In the genomic region with DNA sequence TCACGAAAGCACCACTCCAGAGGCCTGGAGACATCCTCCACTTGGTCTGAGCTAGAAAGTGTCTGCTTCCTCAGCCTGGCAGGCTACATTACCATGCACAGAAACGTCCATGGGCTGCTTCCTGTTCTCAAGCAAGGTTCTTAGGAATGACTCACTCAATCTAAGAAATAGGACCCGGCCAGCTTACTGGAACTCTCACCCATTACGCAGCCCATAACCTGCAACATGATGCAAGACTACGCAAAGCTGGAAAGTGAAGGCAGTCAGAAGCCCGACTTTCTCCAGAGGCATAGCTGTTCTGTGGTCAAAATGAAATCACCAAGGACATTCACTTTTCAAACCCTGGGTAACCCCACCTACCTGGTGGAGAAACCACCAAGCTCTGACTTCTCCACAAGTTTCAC, we compare ENCODE assay signal across 8 mouse cellular contexts. TPM values are rescaled to one million over a fixed set of nuclear protein-coding genes. Genes with fewer than 3 reads are reported as not detected.
A peak's percentile ranks its signal among the peaks of the same experiment; 100 is the strongest.
DNase-seq lines count a peak whose midpoint lies in the region; ATAC-seq and TF ChIP-seq lines count a peak whose summit lies in the region.

No protein-coding gene starts in this region.

- H3K4me2 ChIP-seq in heart, embryonic 14.5 days (ENCODE audit: low read length), result no peak overlapping the region
- no peak overlapping the region for H3K4me2 ChIP-seq in midbrain, embryonic 15.5 days

- H3K36me3 ChIP-seq in heart, embryonic 14.5 days (ENCODE audit: control insufficient read depth, insufficient read depth, low read length), result no peaks in the 10 kb centered on the region
- H3K36me3 ChIP-seq in midbrain, embryonic 15.5 days (replicated peaks), result no peaks in the 10 kb centered on the region

- H3K9ac ChIP-seq in heart, embryonic 14.5 days (ENCODE audit: low read length), result no peak overlapping the region
- no peak overlapping the region for H3K9ac ChIP-seq in midbrain, embryonic 15.5 days

- TF ChIP-seq POLR2A in embryonic fibroblast, embryonic 13.5 days (IDR thresholded peaks at IDR 0.05; ENCODE audit: low read depth, low read length), result no peak

- H3K27me3 ChIP-seq in heart, embryonic 14.5 days (ENCODE audit: control insufficient read depth, insufficient read depth, low read length), result no peaks in the 10 kb centered on the region
- no peaks in the 10 kb centered on the region for H3K27me3 ChIP-seq in midbrain, embryonic 15.5 days (replicated peaks)

- no peak for ATAC-seq in heart, embryonic 14.5 days (ENCODE audit: insufficient number of reproducible peaks, insufficient read depth, low FRiP score, low read depth)
- peak; percentile 19 for ATAC-seq in CD4-positive, CD25-positive, alpha-beta regulatory T cell, adult 4 months
- ATAC-seq in midbrain, embryonic 15.5 days (replicated peaks), result no peak

- intact Hi-C loops in heart, postnatal 36 days (cut with DNase I), result loop anchor here (1.0 kb wide), 1 partner anchor 18 kb away; no protein-coding TSS in a partner anchor

- H3K9me3 ChIP-seq in heart, embryonic 14.5 days (ENCODE audit: control insufficient read depth, low read length), result no peaks in the 10 kb centered on the region
- no peaks in the 10 kb centered on the region for H3K9me3 ChIP-seq in midbrain, embryonic 15.5 days

- 65% methylated on average over 6 of the region's 6 CpGs for WGBS in heart, embryonic 14.5 days
- 84% methylated on average over 6 of the region's 6 CpGs for WGBS in midbrain, embryonic 15.5 days

- H3K27ac ChIP-seq in heart, embryonic 14.5 days (replicated peaks in 1 of 2; ENCODE audit: control insufficient read depth in 1 of 2, insufficient read depth in 1 of 2, low read depth in 2 of 2, low read length in 2 of 2), result peak overlapping the region; percentile 1 to 55; a peak in 2 of 4 replicates
- H3K27ac ChIP-seq in embryonic fibroblast, embryonic 13.5 days (ENCODE audit: insufficient read depth, low read length), result peak overlapping the region; percentile 97
- H3K27ac ChIP-seq in midbrain, embryonic 15.5 days, result no peak overlapping the region

- no peak overlapping the region for H3K4me3 ChIP-seq in heart, embryonic 14.5 days (ENCODE audit: control insufficient read depth in 1 of 2, insufficient read depth in 1 of 2, low read depth in 1 of 2, low read length in 2 of 2)
- H3K4me3 ChIP-seq in embryonic fibroblast, embryonic 13.5 days (ENCODE audit: insufficient read depth, low read length), result no peak overlapping the region
- H3K4me3 ChIP-seq in midbrain, embryonic 15.5 days, result no peak overlapping the region

- peaks cover 33 to 85% of the 10 kb centered on the region in 2 experiments for H3K4me1 ChIP-seq in heart, embryonic 14.5 days (ENCODE audit: control insufficient read depth in 2 of 2, insufficient read depth in 2 of 2, low read length in 2 of 2)
- H3K4me1 ChIP-seq in embryonic fibroblast, embryonic 13.5 days (ENCODE audit: control insufficient read depth, insufficient read depth, low read length), result peaks cover 26% of the 10 kb centered on the region
- no peaks in the 10 kb centered on the region for H3K4me1 ChIP-seq in midbrain, embryonic 15.5 days

- no peak for TF ChIP-seq CTCF in embryonic fibroblast, embryonic 13.5 days (IDR thresholded peaks at IDR 0.05; ENCODE audit: borderline replicate concordance, insufficient read depth, low read length)

- no peak for DNase-seq in heart, postnatal 36 days
- peak; percentile 44 to 55 for DNase-seq in lung, postnatal 4 days
- no peak for DNase-seq in frontal cortex, postnatal 36 days (ENCODE audit: low spot score in 2 of 2)
- DNase-seq in left cerebral cortex, adult 11 months (ENCODE audit: low spot score), result no peak

RNA-seq across cellular contexts. Expression of a gene that starts 19.0 kb away (rescaled TPM):
- 52.5 and 55.3 TPM in 2 replicates for polyA plus RNA-seq in heart, embryonic 14.5 days (2014; fragmentation: Nextera tagmentation; extraction: Ambion mirVana)
- total RNA-seq in heart, postnatal 36 days (2021), result 10 to 100 TPM; 66.7 to 70.2 TPM
- 10 to 100 TPM; 41.7 to 45.5 TPM for polyA plus RNA-seq in CD4-positive, CD25-positive, alpha-beta regulatory T cell, adult 4 months (2017; shearing (Covaris generic))
- polyA plus RNA-seq in embryonic fibroblast, embryonic 13.5 days (2011; ENCODE audit: insufficient read length, low read depth, missing spikeins), result 130 and 137 TPM in 2 replicates
- polyA plus RNA-seq in midbrain, embryonic 15.5 days (2015; fragmentation: Nextera tagmentation; extraction: Ambion mirVana), result 11.5 and 12.3 TPM in 2 replicates

RNA-seq across cellular contexts. Expression of a gene that starts 26.4 kb away (rescaled TPM):
- 121 and 134 TPM in 2 replicates for polyA plus RNA-seq in heart, embryonic 14.5 days (2014; fragmentation: Nextera tagmentation; extraction: Ambion mirVana)
- total RNA-seq in heart, postnatal 36 days (2021), result 100 to 1,000 TPM; 137 to 165 TPM
- 100 to 1,000 TPM; 113 to 198 TPM for polyA plus RNA-seq in CD4-positive, CD25-positive, alpha-beta regulatory T cell, adult 4 months (2017; shearing (Covaris generic))
- polyA plus RNA-seq in embryonic fibroblast, embryonic 13.5 days (2011; ENCODE audit: insufficient read length, low read depth, missing spikeins), result 192 and 279 TPM in 2 replicates
- 179 and 194 TPM in 2 replicates for polyA plus RNA-seq in midbrain, embryonic 15.5 days (2015; fragmentation: Nextera tagmentation; extraction: Ambion mirVana)

Comparison
In these comparisons a context has a peak if more than half of its experiments do, and no peak if none do; other contexts are left out.
1. DNase-seq: peak in lung, postnatal 4 days (2 of 2); none in heart, postnatal 36 days (0 of 2), frontal cortex, postnatal 36 days (0 of 2) and left cerebral cortex, adult 11 months (single experiment).